Mouse (Mus musculus): Measurements from ENCODE around the gene Ntrk2. TPM values are rescaled to one million over a fixed set of nuclear protein-coding genes. Genes with fewer than 3 reads are reported as not detected.

Gene Ntrk2
- polyA plus RNA-seq, 1 experiment from 2014 or later = 3.2 TPM

GRCm38 (mm10) chr13:58803882-58804281 lies 2.5 kb upstream of the Ntrk2 start:
- WGBS = 5% methylated on average over 1 of the region's 1 CpGs

GRCm38 (mm10) chr13:58805833-58806232 lies 536 bp upstream of the Ntrk2 start:
- Histone ChIP-seq H3K4me1 (replicated peaks; ENCODE audit: control insufficient read depth, insufficient read depth, low read length) (peaks cover 11% of the 10 kb centered on the region), H3K9me3 (ENCODE audit: control insufficient read depth, low read length) (no peaks in the 10 kb centered on the region; the same call in 1 of the 2 replicates), H3K27me3 (ENCODE audit: control insufficient read depth, insufficient read depth, low read depth, low read length) (peaks cover 47% of the 10 kb centered on the region), H3K4me2 (ENCODE audit: low read depth, low read length) (no peak overlapping the region), H3K4me3 (ENCODE audit: low read length) (no peak overlapping the region), H3K36me3 (ENCODE audit: control insufficient read depth, insufficient read depth, low read length) (no peaks in the 10 kb centered on the region), H3K9ac (ENCODE audit: low read length) (no peak overlapping the region), H3K27ac (ENCODE audit: low read length) (no peak overlapping the region)
- ATAC-seq (ENCODE audit: low read depth) = no peak
- WGBS = 80% methylated on average over 11 of the region's 11 CpGs

More at GRCm38 (mm10) chr13:58803882-58804281, 2.5 kb upstream of the Ntrk2 start:
- H3K9ac ChIP-seq (ENCODE audit: low read length) = no peak overlapping the region
- H3K4me2 ChIP-seq (ENCODE audit: low read depth, low read length) = no peak overlapping the region
- H3K4me3 ChIP-seq (ENCODE audit: low read length) = no peak overlapping the region
- H3K27me3 ChIP-seq (ENCODE audit: control insufficient read depth, insufficient read depth, low read depth, low read length) = peaks cover 33% of the 10 kb centered on the region
- no peaks in the 10 kb centered on the region for H3K36me3 ChIP-seq (ENCODE audit: control insufficient read depth, insufficient read depth, low read length)
- ATAC-seq (ENCODE audit: low read depth) = no peak
- H3K9me3 ChIP-seq (ENCODE audit: control insufficient read depth, low read length) = no peaks in the 10 kb centered on the region; the same call in 1 of the 2 replicates
- H3K27ac ChIP-seq (ENCODE audit: low read length) = no peak overlapping the region
- H3K4me1 ChIP-seq (replicated peaks; ENCODE audit: control insufficient read depth, insufficient read depth, low read length) = peaks cover 11% of the 10 kb centered on the region

GRCm38 (mm10) chr13:58806896-58807628 lies 693 bp downstream of the Ntrk2 start:
- Histone ChIP-seq H3K27ac (ENCODE audit: low read length) (no peak overlapping the region), H3K9me3 (ENCODE audit: control insufficient read depth, low read length) (no peaks in the 10 kb centered on the region; the same call in 1 of the 2 replicates), H3K4me1 (replicated peaks; ENCODE audit: control insufficient read depth, insufficient read depth, low read length) (peaks cover 11% of the 10 kb centered on the region), H3K4me2 (ENCODE audit: low read depth, low read length) (peak overlapping the region; percentile 94), H3K4me3 (ENCODE audit: low read length) (peak overlapping the region; percentile 56), H3K9ac (ENCODE audit: low read length) (peak overlapping the region; percentile 28; the same call in 1 of the 2 replicates), H3K27me3 (ENCODE audit: control insufficient read depth, insufficient read depth, low read depth, low read length) (peaks cover 47% of the 10 kb centered on the region), H3K36me3 (ENCODE audit: control insufficient read depth, insufficient read depth, low read length) (no peaks in the 10 kb centered on the region)
- peak; percentile 18; the same call in 1 of the 2 replicates for ATAC-seq (ENCODE audit: low read depth)
- WGBS = under 1% methylated on average over 34 of the region's 34 CpGs

- peaks cover 47% of the 10 kb centered on the region for H3K27me3 ChIP-seq (ENCODE audit: control insufficient read depth, insufficient read depth, low read depth, low read length)
- no peaks in the 10 kb centered on the region for H3K36me3 ChIP-seq (ENCODE audit: control insufficient read depth, insufficient read depth, low read length)
- peak overlapping the region; percentile 56 for H3K4me3 ChIP-seq (ENCODE audit: low read length)
- H3K4me1 ChIP-seq (replicated peaks; ENCODE audit: control insufficient read depth, insufficient read depth, low read length) = peaks cover 11% of the 10 kb centered on the region
- WGBS = under 1% methylated on average over 50 of the region's 50 CpGs
- H3K4me2 ChIP-seq (ENCODE audit: low read depth, low read length) = peak overlapping the region; percentile 94
- H3K9me3 ChIP-seq (ENCODE audit: control insufficient read depth, low read length) = no peaks in the 10 kb centered on the region
- ATAC-seq (ENCODE audit: low read depth) = peak; percentile 51
- no peak overlapping the region for H3K27ac ChIP-seq (ENCODE audit: low read length)
- peak overlapping the region; percentile 24 for H3K9ac ChIP-seq (ENCODE audit: low read length)
These were observed 1.4 kb downstream of the Ntrk2 start for GRCm38 (mm10) chr13:58807629-58808363.

GRCm38 (mm10) chr13:58808381-58808821 lies 2.0 kb downstream of the Ntrk2 start:
- peak; percentile 45; the same call in 1 of the 2 replicates for ATAC-seq (ENCODE audit: low read depth)
- H3K36me3 ChIP-seq (ENCODE audit: control insufficient read depth, insufficient read depth, low read length) = no peaks in the 10 kb centered on the region
- no peaks in the 10 kb centered on the region for H3K9me3 ChIP-seq (ENCODE audit: control insufficient read depth, low read length)
- peaks cover 11% of the 10 kb centered on the region for H3K4me1 ChIP-seq (replicated peaks; ENCODE audit: control insufficient read depth, insufficient read depth, low read length)
- H3K9ac ChIP-seq (ENCODE audit: low read length) = 0 out of 2 replicates have a peak overlapping the region, but pooled peaks have one; percentile 27
- H3K4me3 ChIP-seq (ENCODE audit: low read length) = peak overlapping the region; percentile 56
- no peak overlapping the region for H3K27ac ChIP-seq (ENCODE audit: low read length)
- H3K27me3 ChIP-seq (ENCODE audit: control insufficient read depth, insufficient read depth, low read depth, low read length) = peaks cover 47% of the 10 kb centered on the region
- under 1% methylated on average over 32 of the region's 32 CpGs for WGBS
- peak overlapping the region; percentile 94 for H3K4me2 ChIP-seq (ENCODE audit: low read depth, low read length)

GRCm38 (mm10) chr13:58809930-58810329 lies 3.6 kb downstream of the Ntrk2 start:
- no peaks in the 10 kb centered on the region for H3K9me3 ChIP-seq (ENCODE audit: control insufficient read depth, low read length)
- no peak overlapping the region for H3K4me3 ChIP-seq (ENCODE audit: low read length)
- WGBS = 81% methylated on average over 8 of the region's 8 CpGs
- H3K4me1 ChIP-seq (replicated peaks; ENCODE audit: control insufficient read depth, insufficient read depth, low read length) = peaks cover 11% of the 10 kb centered on the region
- ATAC-seq (ENCODE audit: low read depth) = no peak
- no peak overlapping the region for H3K4me2 ChIP-seq (ENCODE audit: low read depth, low read length)
- H3K9ac ChIP-seq (ENCODE audit: low read length) = no peak overlapping the region
- H3K27me3 ChIP-seq (ENCODE audit: control insufficient read depth, insufficient read depth, low read depth, low read length) = peaks cover 47% of the 10 kb centered on the region
- H3K27ac ChIP-seq (ENCODE audit: low read length) = no peak overlapping the region
- H3K36me3 ChIP-seq (ENCODE audit: control insufficient read depth, insufficient read depth, low read length) = no peaks in the 10 kb centered on the region

- no peak overlapping the region for H3K4me3 ChIP-seq (ENCODE audit: low read length)
- no peak overlapping the region for H3K27ac ChIP-seq (ENCODE audit: low read length)
- 84% methylated on average over 7 of the region's 7 CpGs for WGBS
- H3K4me2 ChIP-seq (ENCODE audit: low read depth, low read length) = no peak overlapping the region
- ATAC-seq (ENCODE audit: low read depth) = no peak
- H3K4me1 ChIP-seq (replicated peaks; ENCODE audit: control insufficient read depth, insufficient read depth, low read length) = no peaks in the 10 kb centered on the region
- H3K36me3 ChIP-seq (ENCODE audit: control insufficient read depth, insufficient read depth, low read length) = no peaks in the 10 kb centered on the region
- H3K9ac ChIP-seq (ENCODE audit: low read length) = no peak overlapping the region
- H3K9me3 ChIP-seq (ENCODE audit: control insufficient read depth, low read length) = no peaks in the 10 kb centered on the region
- no peaks in the 10 kb centered on the region for H3K27me3 ChIP-seq (ENCODE audit: control insufficient read depth, insufficient read depth, low read depth, low read length)
These were observed 18.4 kb downstream of the Ntrk2 start for GRCm38 (mm10) chr13:58824752-58825151.

GRCm38 (mm10) chr13:58826356-58827197 lies 20.2 kb downstream of the Ntrk2 start:
- H3K4me3 ChIP-seq (ENCODE audit: low read length) = no peak overlapping the region

More at GRCm38 (mm10) chr13:58826356-58827197, 20.2 kb downstream of the Ntrk2 start:
- ATAC-seq (ENCODE audit: low read depth) = no peak
- H3K4me1 ChIP-seq (replicated peaks; ENCODE audit: control insufficient read depth, insufficient read depth, low read length) = no peaks in the 10 kb centered on the region
- H3K9ac ChIP-seq (ENCODE audit: low read length) = no peak overlapping the region
- H3K9me3 ChIP-seq (ENCODE audit: control insufficient read depth, low read length) = no peaks in the 10 kb centered on the region
- no peaks in the 10 kb centered on the region for H3K27me3 ChIP-seq (ENCODE audit: control insufficient read depth, insufficient read depth, low read depth, low read length)
- WGBS = 77% methylated on average over 14 of the region's 14 CpGs
- no peaks in the 10 kb centered on the region for H3K36me3 ChIP-seq (ENCODE audit: control insufficient read depth, insufficient read depth, low read length)
- H3K4me2 ChIP-seq (ENCODE audit: low read depth, low read length) = no peak overlapping the region
- H3K27ac ChIP-seq (ENCODE audit: low read length) = no peak overlapping the region
